Mouse (Mus musculus): ENCODE measurements around the gene Adgrg7.

The Adgrg7 gene

GRCm38 (mm10) chr16:56795481-56796139 is at the start of gene Adgrg7:
Adgrg7 (minus strand) TSS chr16:56795855.
- CTCF ChIA-PET: no interaction called here

DNA sequence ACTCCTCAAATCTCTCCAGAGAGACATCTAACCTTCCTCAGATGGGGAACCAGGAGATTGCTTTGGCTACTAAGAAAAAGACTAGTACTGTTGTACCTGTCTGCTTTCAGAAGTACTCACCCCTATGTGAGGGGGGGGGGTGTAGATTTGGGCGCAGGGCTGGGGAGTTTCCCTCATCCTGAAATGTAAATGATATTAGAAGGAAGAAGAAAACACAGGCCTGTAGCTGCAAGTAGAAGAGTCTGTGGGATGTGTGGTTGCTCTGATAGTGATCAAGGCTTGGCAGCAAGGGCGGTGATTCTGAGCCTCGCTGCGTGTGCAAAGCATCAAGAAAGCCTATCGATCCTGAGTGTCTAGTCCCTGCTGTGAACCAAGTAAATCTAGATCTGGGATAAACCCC is 47.3 kb upstream of the Adgrg7 start:
- CTCF ChIA-PET: no interaction called here

DNA sequence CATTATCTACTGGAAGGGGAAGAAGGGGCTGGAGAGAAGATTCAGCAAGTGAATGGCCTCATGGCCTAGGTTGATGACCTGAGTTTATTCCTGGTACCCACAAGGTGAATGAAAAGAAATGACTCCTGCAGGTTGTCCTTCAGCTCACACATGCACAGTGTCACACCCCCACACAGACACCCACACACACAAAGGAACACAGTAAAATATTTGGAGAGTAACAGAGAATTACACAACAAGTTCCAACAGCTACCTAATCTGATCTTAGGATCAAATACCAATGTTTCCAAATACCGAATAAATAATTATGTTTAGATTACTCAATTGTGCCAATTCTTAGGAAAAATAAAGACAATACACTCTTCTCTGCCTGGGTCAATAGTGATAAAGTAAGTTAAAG is 37.7 kb upstream of the Adgrg7 start:
- CTCF ChIA-PET: no interaction called here

GRCm38 (mm10) chr16:56831986-56832385 is 36.3 kb upstream of the Adgrg7 start:
- CTCF ChIA-PET: no interaction called here

- CTCF ChIA-PET: no interaction called here
Observed at GRCm38 (mm10) chr16:56801370-56802109, 5.9 kb upstream of the Adgrg7 start.

DNA sequence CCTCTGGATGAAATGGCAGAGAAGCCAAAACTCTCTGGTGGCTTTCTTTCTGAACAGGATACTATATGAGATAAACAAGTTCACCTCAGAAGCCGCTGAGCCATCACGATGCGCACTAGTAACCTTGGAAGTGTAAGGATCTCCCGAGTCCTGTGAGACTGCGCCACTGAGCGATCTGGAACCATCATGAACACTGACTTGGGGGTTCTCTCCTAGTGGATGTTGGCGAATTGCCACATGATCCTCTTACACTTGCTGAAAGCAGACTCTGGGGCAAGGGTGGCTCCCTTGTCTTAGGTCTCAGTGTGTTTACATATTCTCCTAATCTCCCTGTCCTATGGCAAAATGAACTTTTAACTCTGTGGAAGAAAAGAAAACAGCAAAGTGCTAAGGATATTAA is 5.3 kb upstream of the Adgrg7 start:
- CTCF ChIA-PET: no interaction called here

DNA sequence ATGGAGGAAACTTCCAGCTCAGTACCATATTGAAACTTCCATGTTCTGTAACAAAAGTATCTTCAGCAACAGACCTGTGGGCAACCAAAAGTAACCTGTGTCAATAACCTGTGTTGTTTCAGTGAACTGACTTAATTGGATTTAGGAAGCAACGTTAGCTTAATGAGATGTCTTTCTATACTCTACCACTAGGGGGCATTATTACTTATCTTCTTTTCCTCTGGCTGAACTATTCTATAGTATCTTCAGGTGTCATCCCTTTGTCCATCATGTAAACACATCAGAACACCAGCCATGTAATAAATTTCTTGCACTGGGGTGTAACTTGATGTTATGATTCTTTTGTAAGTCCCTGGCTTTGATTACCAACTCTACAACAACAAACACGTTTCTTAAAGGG is 4.8 kb upstream of the Adgrg7 start:
- CTCF ChIA-PET: no interaction called here

DNA sequence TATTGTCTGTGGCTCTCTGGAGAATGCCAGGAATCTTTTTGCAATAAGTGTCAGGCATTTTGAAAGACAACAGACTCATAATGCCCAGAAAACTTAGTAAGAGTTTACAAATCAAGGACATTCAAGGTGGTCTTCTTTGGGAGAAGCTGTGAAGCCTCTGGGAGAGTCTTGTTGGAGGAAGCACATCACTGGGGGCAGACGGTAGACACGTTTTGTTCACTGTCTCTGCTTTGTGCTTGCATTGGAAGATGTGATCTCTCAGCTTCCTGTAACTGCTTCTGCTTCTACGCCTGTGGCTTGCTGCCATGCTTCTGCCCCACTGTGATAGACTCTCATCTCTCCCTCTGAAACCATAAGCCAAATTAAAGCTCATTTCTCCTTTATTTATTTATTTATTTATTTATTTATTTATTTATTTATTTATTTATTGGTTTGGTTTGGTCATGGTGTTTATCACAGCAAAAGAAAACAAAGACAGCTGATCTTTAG is 3.9 kb upstream of the Adgrg7 start:
- CTCF ChIA-PET: no interaction called here

- CTCF ChIA-PET: no interaction called here
Observed at GRCm38 (mm10) chr16:56798873-56799272, 3.2 kb upstream of the Adgrg7 start.

DNA sequence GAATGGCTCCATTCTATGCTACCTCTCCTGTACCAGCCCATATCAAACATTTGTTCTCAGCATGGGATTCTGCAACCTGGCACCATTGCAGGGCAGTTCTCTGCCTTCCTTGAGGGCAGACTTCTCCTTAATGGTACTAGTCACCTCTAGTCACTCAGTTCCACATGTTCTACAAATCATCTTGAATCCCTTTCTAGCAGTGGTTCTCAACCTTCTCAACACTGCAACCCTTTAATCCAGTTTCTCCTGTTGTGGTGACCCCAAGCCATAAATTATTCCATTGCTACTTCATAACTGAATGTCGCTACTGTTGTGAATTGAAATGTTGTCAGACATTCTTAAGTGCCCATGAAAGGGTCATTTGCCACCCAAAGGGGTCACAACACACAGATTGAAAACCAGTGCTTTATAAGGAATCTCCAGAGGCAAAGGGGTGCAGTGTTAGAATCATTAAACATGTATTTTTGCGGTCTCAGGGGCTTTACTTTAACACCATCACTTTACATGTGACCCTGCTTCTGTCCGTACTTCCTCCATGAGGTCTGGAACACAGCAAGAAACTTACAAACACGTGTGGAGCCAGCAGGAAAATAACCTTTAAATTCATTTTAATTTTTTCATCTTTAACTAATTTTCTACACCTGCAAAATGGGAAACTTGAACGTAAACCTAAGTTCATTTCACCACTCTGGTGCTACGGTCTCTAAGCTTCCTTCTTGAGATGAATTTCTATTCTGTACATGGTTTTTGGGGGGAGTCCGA is 1.1 kb downstream of the Adgrg7 start:
- CTCF ChIA-PET: no interaction called here

DNA sequence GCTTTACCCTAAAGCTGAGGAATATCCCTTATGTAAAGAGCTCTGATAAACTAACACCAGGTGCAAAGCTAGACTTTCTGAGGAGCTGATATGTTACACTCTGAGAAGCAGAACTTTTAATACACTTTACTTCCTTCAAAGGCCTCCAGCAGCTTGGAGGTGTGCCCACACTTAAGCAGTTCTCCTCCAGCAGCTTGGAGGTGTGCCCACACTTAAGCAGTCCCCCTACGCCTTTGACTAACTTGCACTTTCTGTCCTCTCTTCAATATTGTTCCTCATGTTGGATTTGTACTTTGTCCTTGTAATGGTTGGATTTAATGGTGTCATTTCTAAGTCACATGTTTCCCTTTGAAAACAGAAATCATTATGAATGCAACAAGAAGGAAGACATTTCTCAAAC is 1.9 kb downstream of the Adgrg7 start:
- CTCF ChIA-PET: no interaction called here

GRCm38 (mm10) chr16:56785943-56786342 is 9.7 kb downstream of the Adgrg7 start:
- CTCF ChIA-PET: no interaction called here

DNA sequence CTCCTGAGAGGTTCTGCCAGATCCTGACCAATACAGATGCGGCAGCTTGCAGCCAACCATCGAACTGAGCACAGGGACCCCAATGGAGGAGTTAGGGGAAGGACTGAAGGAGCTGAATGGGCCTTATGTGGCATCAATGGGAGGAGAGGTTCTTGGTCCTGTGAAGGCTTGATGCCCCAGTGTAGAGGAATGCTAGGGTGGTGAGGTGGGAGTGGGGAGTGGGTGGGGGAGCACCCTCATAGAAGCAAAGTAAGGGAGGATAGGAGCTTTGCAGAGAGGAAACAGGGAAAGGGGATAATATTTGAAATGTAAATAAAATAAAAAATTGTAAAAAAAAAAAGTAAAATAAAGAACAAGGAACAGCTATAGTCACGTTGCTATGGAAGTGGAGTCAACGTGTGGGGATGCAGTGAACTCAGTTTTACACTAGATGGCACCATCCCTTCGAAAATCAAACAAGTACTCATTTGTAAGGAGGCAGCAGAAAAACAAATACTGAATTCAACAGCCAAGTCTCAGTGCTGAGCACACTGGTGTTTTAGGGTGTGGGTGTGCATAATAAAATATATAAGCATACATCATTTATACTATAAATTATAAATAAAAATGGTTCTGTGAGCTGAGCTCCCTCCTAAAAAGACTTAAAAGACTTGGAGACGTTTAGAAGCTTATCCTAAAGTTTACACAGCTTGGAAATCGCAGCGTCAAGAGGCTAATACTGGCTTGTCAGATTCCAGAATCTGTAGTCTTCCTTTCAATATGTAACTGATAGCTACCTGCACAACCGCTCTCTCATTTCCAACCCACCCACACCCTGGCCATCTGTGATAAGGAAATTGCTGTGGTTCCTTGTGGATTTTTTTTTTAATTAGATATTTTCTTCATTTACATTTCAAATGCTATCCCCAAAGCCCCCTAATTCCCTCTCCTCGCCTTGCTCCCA is 24.2 kb downstream of the Adgrg7 start:
- CTCF ChIA-PET: interaction anchor here (0.6 kb wide), 1 partner anchor 364 kb away, joined by 4 read pairs; no protein-coding TSS in a partner anchor

- CTCF ChIA-PET: no interaction called here
Observed at GRCm38 (mm10) chr16:56729060-56729459, 66.6 kb downstream of the Adgrg7 start.

- CTCF ChIA-PET: no interaction called here
Observed at GRCm38 (mm10) chr16:56724927-56725326, 70.7 kb downstream of the Adgrg7 start.

- CTCF ChIA-PET: no interaction called here
Observed at GRCm38 (mm10) chr16:56722357-56722756, 73.3 kb downstream of the Adgrg7 start.

GRCm38 (mm10) chr16:56719031-56719430 is 76.6 kb downstream of the Adgrg7 start:
- CTCF ChIA-PET: no interaction called here

- CTCF ChIA-PET: no interaction called here
Observed at GRCm38 (mm10) chr16:56717224-56718200, 78.1 kb downstream of the Adgrg7 start, which contains the start of gene Tfg. Tfg (minus strand) TSS chr16:56717450.

GRCm38 (mm10) chr16:56716557-56717179 is 79.0 kb downstream of the Adgrg7 start:
- CTCF ChIA-PET: no interaction called here

GRCm38 (mm10) chr16:56715608-56716007 is 80.0 kb downstream of the Adgrg7 start:
- CTCF ChIA-PET: no interaction called here

Data from spleen, embryonic (tissue).